Mouse (Mus musculus): ENCODE measurements around the gene Ubald2. TPM values are rescaled to one million over a fixed set of nuclear protein-coding genes. Genes with fewer than 3 reads are reported as not detected.
"Not testable (repeated sequence)": the region's sequence is repeated elsewhere in the genome, so short reads cannot be mapped to it uniquely, and the experiment has no call there.

Gene Ubald2
- total and polyA plus RNA-seq, 2 experiments from 2014 or later = 40.9 to 85.9 TPM

DNA sequence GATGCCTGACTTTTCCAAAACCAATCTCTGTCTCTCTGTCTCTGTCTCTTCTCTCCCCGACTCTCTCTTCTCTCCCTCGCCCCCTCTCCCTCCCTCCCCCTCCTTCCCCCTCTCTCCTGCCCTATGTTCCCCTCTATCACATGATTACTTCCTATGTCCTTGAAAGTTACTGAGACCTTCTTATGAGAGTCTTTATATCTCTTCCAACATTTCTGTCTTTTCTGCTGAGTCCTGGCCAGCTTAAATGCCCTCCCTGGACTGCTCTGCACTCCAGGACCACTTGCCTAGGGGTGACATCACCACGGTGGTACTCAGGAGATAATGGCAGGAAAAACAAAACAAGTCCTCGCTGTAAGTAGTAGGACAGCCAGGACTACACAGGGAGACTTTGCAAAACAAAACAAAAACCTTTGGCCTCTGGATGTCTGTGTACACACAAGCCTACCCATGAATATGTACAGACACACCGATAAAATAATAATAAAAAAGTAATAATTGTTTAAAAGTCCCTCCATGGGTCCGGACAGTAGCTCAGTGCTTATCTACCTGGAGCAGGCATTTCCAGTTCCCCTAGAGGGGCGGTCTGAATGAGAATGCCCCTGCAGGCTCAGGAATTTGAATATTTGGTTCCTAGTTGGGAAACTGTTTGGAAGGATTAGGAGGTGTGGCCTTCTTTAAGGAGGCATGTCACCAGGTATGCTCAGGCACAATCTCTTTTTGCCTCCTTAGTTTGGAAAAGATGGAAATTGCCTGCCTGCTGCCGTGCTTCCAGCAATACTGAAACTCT, 9.1 kb upstream of the Ubald2 start:
- ATAC-seq (ENCODE audit: low FRiP score) (no peak), DNase-seq (ENCODE audit: low spot score) (no peak)
- 56% methylated on average over 8 of the region's 8 CpGs for whole genome bisulfite sequencing
- Histone ChIP-seq H3K36me3 (ENCODE audit: insufficient read depth, low read length) (no peaks in the 10 kb centered on the region), H3K9ac (replicated peaks; ENCODE audit: low read length, poor library complexity, severe bottlenecking) (no peak overlapping the region), H3K4me3 (ENCODE audit: low read depth, low read length) (no peak overlapping the region), H3K4me2 (ENCODE audit: low read depth, low read length, poor library complexity, severe bottlenecking) (no peak overlapping the region), H3K9me3 (ENCODE audit: low read length) (no peaks in the 10 kb centered on the region), H3K27ac (ENCODE audit: low read depth, low read length) (no peak overlapping the region), H3K4me1 (ENCODE audit: insufficient read depth, low read length) (no peaks in the 10 kb centered on the region), H3K27me3 (ENCODE audit: insufficient read depth, low read length) (no peaks in the 10 kb centered on the region)
- TF ChIP-seq CTCF (IDR thresholded peaks at IDR 0.05) = no peak

DNA sequence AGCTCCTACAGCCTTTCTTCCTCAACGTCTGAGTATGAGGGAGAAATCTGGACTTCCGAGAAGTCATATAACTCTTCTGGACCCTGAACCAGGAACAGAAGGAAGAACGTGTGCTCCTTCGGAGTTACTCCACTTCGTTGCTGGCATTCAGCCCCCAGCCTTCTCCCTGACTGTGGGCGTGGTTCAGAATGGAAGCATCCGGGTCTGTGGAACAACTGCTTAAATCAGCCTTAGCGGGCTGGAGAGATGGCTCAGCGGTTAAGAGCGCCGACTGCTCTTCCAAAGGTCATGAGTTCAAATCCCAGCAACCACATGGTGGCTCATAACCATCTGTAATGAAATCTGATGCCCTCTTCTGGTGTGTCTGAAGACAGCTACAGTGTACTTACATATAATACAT, 7.6 kb upstream of the Ubald2 start:
- not testable (repeated sequence) for H3K4me3 ChIP-seq (ENCODE audit: low read depth, low read length); ATAC-seq (ENCODE audit: low FRiP score); H3K27ac ChIP-seq (ENCODE audit: low read depth, low read length); DNase-seq (ENCODE audit: low spot score); H3K36me3 ChIP-seq (ENCODE audit: insufficient read depth, low read length); H3K9me3 ChIP-seq (ENCODE audit: low read length); H3K27me3 ChIP-seq (ENCODE audit: insufficient read depth, low read length); H3K4me1 ChIP-seq (ENCODE audit: insufficient read depth, low read length); H3K9ac ChIP-seq (replicated peaks; ENCODE audit: low read length, poor library complexity, severe bottlenecking); H3K4me2 ChIP-seq (ENCODE audit: low read depth, low read length, poor library complexity, severe bottlenecking)
- WGBS = 86% methylated on average over 11 of the region's 11 CpGs

DNA sequence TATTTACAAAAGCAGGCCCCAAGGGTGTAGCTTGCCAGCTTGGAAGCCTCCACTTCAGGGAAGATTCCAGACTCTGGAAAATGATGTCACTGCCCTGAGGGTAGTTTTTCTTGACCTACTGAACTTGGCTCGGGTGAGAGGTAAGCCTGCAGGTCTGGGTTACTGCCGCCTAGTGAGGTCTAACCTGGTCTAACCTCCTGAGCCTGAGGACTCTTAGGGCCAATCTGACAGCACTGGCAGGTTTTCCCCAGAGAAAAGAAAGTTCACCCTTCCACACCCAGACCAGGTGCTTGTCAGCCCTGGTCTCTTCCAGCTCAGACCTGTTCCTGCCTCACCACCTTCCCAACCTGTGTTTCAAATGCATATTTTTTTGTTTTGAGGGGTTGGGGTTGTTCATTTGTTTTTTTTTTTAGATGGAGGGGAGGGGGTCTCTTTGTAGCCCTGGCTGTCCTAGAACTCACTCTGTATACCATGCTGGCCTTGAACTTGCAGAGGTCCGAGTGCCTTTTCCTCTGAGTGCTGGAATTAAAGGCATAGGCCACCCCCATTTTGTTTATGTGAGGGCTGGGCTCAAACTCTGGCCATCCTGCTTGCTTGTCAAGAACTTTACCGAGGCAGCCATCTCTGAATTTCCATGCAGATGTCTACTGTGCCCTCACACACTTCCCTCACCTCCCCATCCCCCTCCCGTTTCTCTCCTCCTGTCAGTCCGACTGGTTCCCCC, 6.9 kb upstream of the Ubald2 start:
- Histone ChIP-seq H3K4me2 (ENCODE audit: low read depth, low read length, poor library complexity, severe bottlenecking) (no peak overlapping the region), H3K27me3 (ENCODE audit: insufficient read depth, low read length) (no peaks in the 10 kb centered on the region), H3K4me1 (ENCODE audit: insufficient read depth, low read length) (no peaks in the 10 kb centered on the region), H3K27ac (ENCODE audit: low read depth, low read length) (no peak overlapping the region), H3K36me3 (ENCODE audit: insufficient read depth, low read length) (no peaks in the 10 kb centered on the region), H3K9me3 (ENCODE audit: low read length) (no peaks in the 10 kb centered on the region), H3K9ac (replicated peaks; ENCODE audit: low read length, poor library complexity, severe bottlenecking) (no peak overlapping the region), H3K4me3 (ENCODE audit: low read depth, low read length) (no peak overlapping the region)
- DNase-seq (ENCODE audit: low spot score) = no peak
- 80% methylated on average over 6 of the region's 6 CpGs for WGBS
- ATAC-seq (ENCODE audit: low FRiP score) = no peak
- no peak for TF ChIP-seq CTCF (IDR thresholded peaks at IDR 0.05)

DNA sequence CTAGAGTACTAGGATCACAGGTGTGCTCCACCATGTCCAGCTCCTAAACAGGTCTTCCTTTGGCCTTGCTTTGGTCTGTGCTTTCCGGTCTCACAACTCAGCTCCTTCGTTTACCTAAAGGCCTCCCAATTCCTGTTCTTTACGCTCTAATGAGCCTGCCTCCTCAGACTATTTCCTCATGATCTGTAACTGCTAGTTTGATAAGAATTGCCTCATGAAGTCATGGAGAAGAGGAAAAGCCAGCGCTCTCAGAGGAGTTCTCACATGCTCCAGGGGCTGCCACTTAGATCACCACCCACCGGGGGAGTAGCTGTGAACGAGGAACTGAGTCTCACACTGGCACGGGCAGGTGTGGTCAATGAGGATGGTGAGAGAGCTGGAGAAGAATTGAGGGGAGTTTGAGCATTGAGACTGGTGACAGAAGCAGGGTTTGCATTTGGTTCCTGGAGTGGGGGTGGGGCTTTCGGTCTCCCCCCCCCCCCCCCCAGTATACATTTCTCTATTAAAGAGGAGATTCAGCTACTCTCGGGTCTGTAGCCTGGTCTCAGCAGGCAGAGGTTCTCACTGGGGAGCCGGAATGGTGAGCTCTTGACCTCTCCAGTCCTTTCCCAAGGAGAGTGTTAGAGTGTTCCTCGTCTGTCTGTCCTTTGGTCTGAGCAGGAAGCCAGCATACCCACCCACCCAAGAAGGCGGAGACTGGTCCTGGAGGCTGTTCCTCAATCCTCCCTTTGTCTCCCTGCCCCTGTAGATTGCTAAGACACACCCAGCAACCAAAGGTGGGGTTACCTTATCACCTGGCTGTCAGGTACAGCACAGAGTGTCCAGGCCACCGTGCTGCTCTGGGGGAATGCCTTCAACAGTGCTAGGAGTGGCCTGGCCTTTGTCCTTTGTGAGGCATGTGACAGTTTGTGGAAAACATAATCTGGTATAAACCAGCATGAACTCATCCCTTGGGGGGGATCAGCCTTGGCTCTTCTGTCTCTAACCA, 4.7 kb upstream of the Ubald2 start:
- H3K4me3 ChIP-seq (ENCODE audit: low read depth, low read length) = no peak overlapping the region
- no peaks in the 10 kb centered on the region for H3K4me1 ChIP-seq (ENCODE audit: insufficient read depth, low read length)
- no peak overlapping the region for H3K27ac ChIP-seq (ENCODE audit: low read depth, low read length)
- ATAC-seq (ENCODE audit: low FRiP score) (no peak), DNase-seq (ENCODE audit: low spot score) (no peak)
- H3K36me3 ChIP-seq (ENCODE audit: insufficient read depth, low read length) = no peaks in the 10 kb centered on the region
- H3K9ac ChIP-seq (replicated peaks; ENCODE audit: low read length, poor library complexity, severe bottlenecking) = no peak overlapping the region
- H3K27me3 ChIP-seq (ENCODE audit: insufficient read depth, low read length) = no peaks in the 10 kb centered on the region
- WGBS = 54% methylated on average over 12 of the region's 13 CpGs
- H3K9me3 ChIP-seq (ENCODE audit: low read length) = no peaks in the 10 kb centered on the region
- no peak overlapping the region for H3K4me2 ChIP-seq (ENCODE audit: low read depth, low read length, poor library complexity, severe bottlenecking)
- no peak for TF ChIP-seq CTCF (IDR thresholded peaks at IDR 0.05)

DNA sequence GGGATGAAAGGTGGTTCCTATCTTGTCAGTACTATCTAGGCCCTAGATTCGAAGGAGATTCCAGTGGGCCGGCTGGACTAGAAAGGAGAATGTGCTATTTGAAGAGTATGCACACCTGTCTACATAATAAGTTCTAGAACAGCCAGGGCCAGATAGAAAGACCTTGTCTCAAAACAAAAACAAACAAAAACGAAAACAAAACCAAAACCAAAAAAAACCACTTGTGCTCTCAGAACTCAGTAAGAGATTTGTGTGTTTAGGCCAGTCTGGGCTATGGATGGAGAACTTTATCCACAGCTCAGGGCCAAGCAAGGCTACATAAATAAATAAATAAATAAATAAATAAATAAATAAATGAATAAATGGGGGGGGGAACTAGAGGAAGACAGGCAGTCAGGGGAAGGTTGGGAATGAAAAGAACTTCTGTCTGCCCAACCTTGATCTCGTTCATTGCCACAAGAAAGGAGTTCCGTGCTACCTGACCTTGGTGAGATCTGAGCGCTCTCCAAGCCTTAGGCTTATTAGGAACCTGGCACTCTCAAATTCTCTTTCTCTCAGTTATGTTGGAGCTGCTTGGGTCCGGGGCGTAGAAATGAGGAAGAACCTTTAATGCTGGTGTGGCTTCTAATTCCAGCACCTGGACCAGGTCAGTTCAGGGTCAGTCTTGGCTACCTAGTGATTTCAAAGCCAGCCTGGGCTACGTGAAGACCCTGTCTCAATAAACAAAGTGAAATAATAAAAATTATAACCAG, 3.9 kb upstream of the Ubald2 start:
- Histone ChIP-seq H3K27me3 (ENCODE audit: insufficient read depth, low read length) (no peaks in the 10 kb centered on the region), H3K27ac (ENCODE audit: low read depth, low read length) (no peak overlapping the region), H3K36me3 (ENCODE audit: insufficient read depth, low read length) (no peaks in the 10 kb centered on the region), H3K9me3 (ENCODE audit: low read length) (no peaks in the 10 kb centered on the region), H3K4me3 (ENCODE audit: low read depth, low read length) (no peak overlapping the region), H3K4me2 (ENCODE audit: low read depth, low read length, poor library complexity, severe bottlenecking) (no peak overlapping the region), H3K9ac (replicated peaks; ENCODE audit: low read length, poor library complexity, severe bottlenecking) (no peak overlapping the region), H3K4me1 (ENCODE audit: insufficient read depth, low read length) (no peaks in the 10 kb centered on the region)
- 85% methylated on average over 9 of the region's 9 CpGs for WGBS
- DNase-seq (ENCODE audit: low spot score) (no peak), ATAC-seq (ENCODE audit: low FRiP score) (no peak)
- TF ChIP-seq CTCF (IDR thresholded peaks at IDR 0.05) = no peak
